In the genomic region with DNA sequence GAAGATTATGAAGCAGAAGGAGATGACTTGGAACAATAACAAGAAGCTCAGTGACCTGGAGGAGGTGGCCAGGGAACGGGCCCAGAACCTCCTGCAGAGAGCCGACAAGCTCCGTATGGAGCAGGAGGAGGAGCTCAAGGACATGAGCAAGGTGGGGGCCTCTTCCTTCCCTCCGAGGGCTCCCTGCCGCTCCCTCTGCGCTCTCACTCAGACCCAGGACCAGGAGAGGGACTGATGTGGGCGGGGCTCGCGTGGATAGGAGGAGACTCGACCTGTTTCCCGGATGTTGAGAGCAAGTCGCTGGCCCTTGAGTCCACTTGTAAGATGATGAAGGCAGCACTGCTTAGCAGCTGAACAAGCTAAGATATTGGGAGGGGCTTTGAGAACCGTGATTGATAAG, we compare ENCODE assay signal across 8 mouse cellular contexts. TPM values are rescaled to one million over a fixed set of nuclear protein-coding genes. Genes with fewer than 3 reads are reported as not detected.
DNase-seq lines count a peak whose midpoint lies in the region; ATAC-seq lines count a peak whose summit lies in the region.

No protein-coding gene starts in this region.

- peak overlapping the region; percentile 19 for H3K4me3 ChIP-seq in embryonic facial prominence, embryonic 14.5 days (ENCODE audit: low read depth, low read length)
- H3K4me3 ChIP-seq in intestine, embryonic 15.5 days (replicated peaks): peak overlapping the region; percentile 22

- H3K9me3 ChIP-seq in embryonic facial prominence, embryonic 14.5 days (ENCODE audit: control insufficient read depth, low read length): no peaks in the 10 kb centered on the region
- no peaks in the 10 kb centered on the region for H3K9me3 ChIP-seq in intestine, embryonic 15.5 days

- WGBS in embryonic facial prominence, embryonic 14.5 days: under 1% methylated on average over 10 of the region's 13 CpGs
- 2% methylated on average over 13 of the region's 13 CpGs for WGBS in intestine, embryonic 15.5 days

- DNase-seq in ovary, adult 18-20 months (ENCODE audit: low spot score): peak; percentile 44
- no peak for DNase-seq in ovary, postnatal 10 days (ENCODE audit: low spot score)
- peak; percentile 74 for DNase-seq in embryonic facial prominence, embryonic 14.5 days (ENCODE audit: low spot score)
- DNase-seq in lung, postnatal 4 days: peak; percentile 70 to 75
- no peak for DNase-seq in layer of hippocampus, postnatal 25 days (ENCODE audit: extremely low spot score in 1 of 2, low spot score in 1 of 2)
- no peak for DNase-seq in gastrocnemius, postnatal 14 days
- DNase-seq in thymus, postnatal 36 days: no peak

- no peaks in the 10 kb centered on the region for H3K36me3 ChIP-seq in embryonic facial prominence, embryonic 14.5 days (ENCODE audit: control insufficient read depth, insufficient read depth, low read length)
- no peaks in the 10 kb centered on the region for H3K36me3 ChIP-seq in intestine, embryonic 15.5 days

- no peak overlapping the region for H3K27ac ChIP-seq in embryonic facial prominence, embryonic 14.5 days (replicated peaks; ENCODE audit: low read depth, low read length)
- no peak overlapping the region for H3K27ac ChIP-seq in intestine, embryonic 15.5 days

- peak overlapping the region; percentile 48 for H3K4me2 ChIP-seq in embryonic facial prominence, embryonic 14.5 days (ENCODE audit: low read depth, low read length)
- H3K4me2 ChIP-seq in intestine, embryonic 15.5 days (replicated peaks): peak overlapping the region; percentile 61

- no peaks in the 10 kb centered on the region for H3K4me1 ChIP-seq in embryonic facial prominence, embryonic 14.5 days (ENCODE audit: control insufficient read depth, insufficient read depth, low read length)
- H3K4me1 ChIP-seq in intestine, embryonic 15.5 days (replicated peaks): peaks cover 20% of the 10 kb centered on the region

- peak; percentile 69 for ATAC-seq in embryonic facial prominence, embryonic 14.5 days (ENCODE audit: low read depth)
- ATAC-seq in intestine, embryonic 15.5 days: peak; percentile 83

- no peaks in the 10 kb centered on the region; the same call in 1 of the 2 replicates for H3K27me3 ChIP-seq in embryonic facial prominence, embryonic 14.5 days (replicated peaks; ENCODE audit: control insufficient read depth, insufficient read depth, low read length)
- no peaks in the 10 kb centered on the region for H3K27me3 ChIP-seq in intestine, embryonic 15.5 days (replicated peaks)

- intact Hi-C loops in gastrocnemius, postnatal 14 days (cut with DNase I; ENCODE audit: low total_unique reads): loop anchor here (5.0 kb wide), 1 partner anchor 85 kb away; no protein-coding TSS in a partner anchor

- H3K9ac ChIP-seq in embryonic facial prominence, embryonic 14.5 days (ENCODE audit: low read depth, low read length): no peak overlapping the region
- H3K9ac ChIP-seq in intestine, embryonic 15.5 days: no peak overlapping the region; the same call in 1 of the 2 replicates

RNA-seq across cellular contexts. Expression of a gene that starts 11.9 kb away (rescaled TPM):
- polyA plus RNA-seq in embryonic facial prominence, embryonic 14.5 days (2014; fragmentation: Nextera tagmentation; extraction: Ambion mirVana): 6.5 and 8.9 TPM in 2 replicates
- polyA plus RNA-seq in intestine, embryonic 15.5 days (2015; fragmentation: Nextera tagmentation; extraction: Ambion mirVana): 1.1 and 1.2 TPM in 2 replicates
- total RNA-seq in layer of hippocampus, postnatal 25 days (2021): 1 to 10 TPM; 3.1 to 3.9 TPM
- under 1 TPM; 0.40 to 0.45 TPM for total RNA-seq in gastrocnemius, postnatal 14 days (2021)

RNA-seq across cellular contexts. Expression of a gene that starts 23.2 kb away (rescaled TPM):
- polyA plus RNA-seq in embryonic facial prominence, embryonic 14.5 days (2014; fragmentation: Nextera tagmentation; extraction: Ambion mirVana): 0.45 and 1.6 TPM in 2 replicates
- polyA plus RNA-seq in intestine, embryonic 15.5 days (2015; fragmentation: Nextera tagmentation; extraction: Ambion mirVana): 0.28 and 0.43 TPM in 2 replicates
- total RNA-seq in layer of hippocampus, postnatal 25 days (2021): under 1 TPM; 0.39 to 0.56 TPM
- total RNA-seq in gastrocnemius, postnatal 14 days (2021): not detected

RNA-seq across cellular contexts. Expression of a gene that starts 32.7 kb away (rescaled TPM):
- polyA plus RNA-seq in embryonic facial prominence, embryonic 14.5 days (2014; fragmentation: Nextera tagmentation; extraction: Ambion mirVana): 192 and 231 TPM in 2 replicates
- polyA plus RNA-seq in intestine, embryonic 15.5 days (2015; fragmentation: Nextera tagmentation; extraction: Ambion mirVana): 388 and 395 TPM in 2 replicates
- 10 to 100 TPM; 10.4 to 12.1 TPM for total RNA-seq in layer of hippocampus, postnatal 25 days (2021)
- 10 to 100 TPM; 60.4 to 61.2 TPM for total RNA-seq in gastrocnemius, postnatal 14 days (2021)

RNA-seq across cellular contexts. Expression of a gene that starts 51.0 kb away (rescaled TPM):
- 21.4 and 26.3 TPM in 2 replicates for polyA plus RNA-seq in embryonic facial prominence, embryonic 14.5 days (2014; fragmentation: Nextera tagmentation; extraction: Ambion mirVana)
- 68.7 and 77.8 TPM in 2 replicates for polyA plus RNA-seq in intestine, embryonic 15.5 days (2015; fragmentation: Nextera tagmentation; extraction: Ambion mirVana)
- total RNA-seq in layer of hippocampus, postnatal 25 days (2021): 1 to 10 TPM; 5.6 to 8.2 TPM
- total RNA-seq in gastrocnemius, postnatal 14 days (2021): under 1 TPM; 0.37 to 0.51 TPM

RNA-seq across cellular contexts. Expression of a gene that starts 57.4 kb away (rescaled TPM):
- polyA plus RNA-seq in embryonic facial prominence, embryonic 14.5 days (2014; fragmentation: Nextera tagmentation; extraction: Ambion mirVana): 0.68 and 0.77 TPM in 2 replicates
- polyA plus RNA-seq in intestine, embryonic 15.5 days (2015; fragmentation: Nextera tagmentation; extraction: Ambion mirVana): 2.2 and 2.5 TPM in 2 replicates
- not detected for total RNA-seq in layer of hippocampus, postnatal 25 days (2021)
- under 1 TPM; 0.33 to 0.57 TPM for total RNA-seq in gastrocnemius, postnatal 14 days (2021)

Comparison
In these comparisons a context has a peak if more than half of its experiments do, and no peak if none do; other contexts are left out.
1. DNase-seq: peak in ovary, adult 18-20 months (single experiment), embryonic facial prominence, embryonic 14.5 days (single experiment) and lung, postnatal 4 days (2 of 2); none in ovary, postnatal 10 days (single experiment), layer of hippocampus, postnatal 25 days (0 of 2), gastrocnemius, postnatal 14 days (single experiment) and thymus, postnatal 36 days (0 of 2).
2. RNA of a gene that starts 32.7 kb away (total RNA-seq): 60.4 to 61.2 TPM in gastrocnemius, postnatal 14 days; 10.4 to 12.1 TPM in layer of hippocampus, postnatal 25 days; every median in the first group is over 4 times any median in the second.